Mouse (Mus musculus): ENCODE measurements around the gene Gtf3a.
A peak's percentile ranks its signal among the peaks of the same experiment; 100 is the strongest.
"Not testable (repeated sequence)": the region's sequence is repeated elsewhere in the genome, so short reads cannot be mapped to it uniquely, and the experiment has no call there.

Gtf3a gene

DNA sequence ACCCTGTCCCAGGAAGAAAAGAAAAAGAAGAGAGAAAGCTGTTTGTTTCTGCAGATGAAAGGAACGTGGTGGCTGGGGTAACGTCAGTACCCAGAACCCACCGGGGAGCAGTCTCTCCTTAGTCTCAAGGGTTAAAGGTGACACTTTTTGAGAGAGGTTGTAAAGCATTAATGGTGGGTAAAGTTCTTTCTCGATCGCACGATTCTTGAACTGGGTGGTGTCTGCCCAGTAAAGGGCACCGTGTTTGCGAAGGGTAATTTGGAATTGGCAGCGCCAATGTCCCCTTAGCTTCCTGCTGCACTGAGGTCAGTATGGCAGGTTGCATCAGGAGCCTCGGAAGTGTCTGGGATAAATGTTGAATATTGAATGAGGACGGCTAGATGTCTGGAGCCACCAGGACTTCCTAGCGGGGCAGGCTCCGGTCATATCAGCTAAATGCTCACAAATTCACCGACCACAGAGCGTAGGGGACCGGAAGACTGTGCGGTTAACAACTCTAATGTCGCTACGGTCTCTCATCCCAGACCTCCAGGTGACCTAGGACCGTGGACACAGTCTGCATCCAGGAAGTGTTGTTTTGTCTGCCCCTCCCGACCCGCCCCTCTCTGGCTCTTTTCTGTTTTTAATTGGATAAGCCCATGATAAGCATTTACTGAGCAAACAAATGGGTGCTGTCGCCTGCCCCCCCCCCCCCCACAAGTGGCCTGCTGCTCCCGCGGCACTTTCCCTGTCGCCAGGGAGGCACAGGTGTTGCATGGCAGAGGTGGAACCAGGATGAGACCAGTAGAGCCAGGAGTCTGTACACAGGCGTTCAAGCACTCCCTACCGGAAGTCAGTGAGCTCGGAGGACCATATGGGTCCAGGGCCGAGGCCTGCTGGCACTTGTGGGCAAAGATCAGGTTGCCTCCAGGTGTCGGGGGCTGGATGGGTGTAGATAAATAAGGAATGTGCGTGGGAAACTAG, 10.6 kb upstream of the Gtf3a start:
- no peak for DNase-seq

DNA sequence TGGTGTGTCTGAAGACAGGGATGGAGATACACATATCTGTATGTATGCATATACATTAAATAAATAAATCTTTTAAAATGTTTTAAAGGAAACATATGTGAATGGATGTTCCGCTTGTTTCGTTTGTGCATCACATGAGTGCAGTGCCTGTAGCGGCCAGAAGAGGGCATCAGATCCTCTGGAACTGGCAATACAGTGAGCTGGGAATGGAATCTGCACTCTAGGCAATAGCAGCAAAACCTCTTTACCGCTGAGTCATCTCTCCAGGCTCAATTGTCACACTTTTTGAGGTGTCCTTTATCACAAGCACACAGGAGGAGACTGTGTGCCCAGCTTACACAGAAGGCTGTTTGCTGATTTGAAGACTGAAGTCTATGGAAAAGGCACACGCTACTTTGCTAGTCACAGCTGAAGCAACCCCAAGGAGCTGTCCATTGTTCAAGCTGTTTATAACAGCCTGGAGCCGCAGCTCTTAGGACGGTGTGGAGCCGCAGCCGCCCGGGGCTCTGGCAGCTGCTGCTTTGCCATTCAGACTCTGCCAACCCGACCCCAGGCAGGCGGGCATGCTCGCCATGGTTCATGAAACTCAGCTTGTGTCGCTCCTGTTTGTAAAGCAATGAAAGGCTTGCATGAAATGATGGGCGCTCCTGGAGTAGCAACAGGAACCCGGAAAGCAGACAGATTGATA, 9.2 kb upstream of the Gtf3a start:
- no peak for DNase-seq

- DNase-seq: peak; percentile 39
Measured at GRCm38 (mm10) chr5:146940219-146940618, 8.2 kb upstream of the Gtf3a start.

DNA sequence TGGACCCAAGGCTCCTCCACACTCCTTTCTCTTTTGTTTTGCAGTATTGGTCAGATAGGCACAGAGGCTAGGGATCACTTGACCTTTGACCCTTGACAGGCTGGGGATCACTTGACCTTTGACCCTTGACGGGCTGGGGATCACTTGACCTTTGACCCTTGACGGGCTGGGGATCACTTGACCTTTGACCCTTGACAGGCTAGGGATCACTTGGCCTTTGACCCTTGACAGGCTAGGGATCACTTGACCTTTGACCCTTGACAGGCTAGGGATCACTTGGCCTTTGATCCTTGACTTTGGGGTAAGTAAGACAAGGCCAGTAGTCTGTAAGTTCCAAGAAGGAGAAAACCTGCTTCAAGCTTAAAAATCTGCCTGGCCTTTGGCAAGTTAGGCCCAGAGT, 6.5 kb upstream of the Gtf3a start:
- DNase-seq: not testable (repeated sequence)

DNA sequence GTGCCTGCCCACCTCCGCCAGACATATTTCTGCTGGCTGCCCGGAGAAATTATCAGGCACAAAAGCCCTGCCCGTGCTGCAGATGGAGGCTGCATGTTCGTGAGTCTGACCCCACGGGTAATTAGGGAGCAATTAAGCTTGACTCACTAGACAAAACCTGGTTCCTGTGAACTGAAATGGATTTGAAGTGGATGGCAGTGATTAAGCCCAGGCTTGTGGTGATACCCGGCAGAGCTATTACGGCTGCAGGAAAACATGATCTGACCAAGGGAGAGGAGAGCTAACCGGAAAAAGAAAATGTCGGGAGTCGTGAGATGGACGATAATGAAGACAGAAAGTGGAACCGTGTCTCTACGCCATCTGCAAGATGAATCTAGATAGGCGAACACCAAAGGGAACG, 5.5 kb upstream of the Gtf3a start:
- no peak for DNase-seq

DNA sequence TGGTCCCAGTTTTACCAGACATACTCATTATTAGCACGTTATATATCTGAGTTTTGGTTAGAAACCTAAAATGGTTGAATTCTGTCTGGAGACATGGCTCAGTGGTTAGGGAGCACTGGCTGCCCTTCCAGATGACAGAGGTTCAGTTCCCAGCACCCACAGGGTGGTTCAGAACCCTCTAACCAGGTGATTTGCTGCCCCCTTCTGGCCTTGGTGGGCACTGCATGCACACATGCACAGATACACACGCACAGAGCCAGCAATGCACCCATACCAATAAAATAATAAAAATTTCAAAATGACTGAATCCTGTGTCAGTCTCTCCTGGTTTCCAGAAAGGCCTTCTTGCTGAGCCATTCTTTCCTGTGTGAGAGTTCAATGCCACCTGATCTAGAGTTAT, 3.9 kb upstream of the Gtf3a start:
- no peak for DNase-seq

DNA sequence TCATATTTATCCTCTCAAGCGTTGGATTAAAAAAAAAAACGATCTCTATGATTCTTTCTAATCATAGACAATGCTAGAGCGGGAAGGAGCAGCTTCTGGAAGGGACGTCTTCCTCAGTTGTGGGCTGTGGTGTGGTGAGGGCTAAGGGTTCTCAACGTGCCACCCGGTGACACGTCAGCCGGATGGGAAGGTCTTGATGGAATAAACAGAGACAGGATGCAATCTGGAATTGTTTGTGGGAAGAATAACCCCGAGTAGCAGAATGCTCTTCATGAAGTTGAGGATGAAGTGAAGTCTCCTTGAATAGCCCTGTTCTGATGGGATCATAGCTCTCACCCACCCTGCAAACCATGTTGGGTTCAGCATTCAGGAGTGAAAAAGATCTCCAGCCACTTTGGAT, 1.8 kb upstream of the Gtf3a start:
- no peak for DNase-seq

GRCm38 (mm10) chr5:146947497-146947896, 960 bp upstream of the Gtf3a start:
- DNase-seq: no peak

GRCm38 (mm10) chr5:146948041-146948507, 383 bp upstream of the Gtf3a start:
- no peak for DNase-seq

DNA sequence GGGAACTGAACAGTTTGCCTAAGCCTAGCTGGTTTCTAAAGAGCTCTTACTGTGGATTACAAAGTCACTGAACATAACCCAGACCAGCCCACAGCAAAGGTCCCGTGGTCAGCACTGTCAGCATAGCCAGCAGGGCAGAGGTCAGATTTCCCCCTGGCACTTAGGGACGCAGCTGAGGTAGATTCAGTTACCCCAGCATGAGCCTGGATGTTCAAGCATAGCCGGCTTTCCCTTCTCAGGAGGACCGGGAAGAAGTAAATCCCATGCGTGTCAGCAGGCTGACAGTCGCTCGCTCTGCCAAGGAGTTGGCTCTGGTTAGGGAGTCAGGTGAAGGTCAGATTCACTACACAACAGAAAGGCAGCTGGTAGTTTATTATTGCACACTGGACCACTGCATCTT, 6.1 kb downstream of the Gtf3a start:
- DNase-seq: no peak

GRCm38 (mm10) chr5:146955651-146956050, 7.2 kb downstream of the Gtf3a start:
- no peak for DNase-seq

- no peak for DNase-seq
Measured at GRCm38 (mm10) chr5:146956678-146957077, 8.2 kb downstream of the Gtf3a start.

DNA sequence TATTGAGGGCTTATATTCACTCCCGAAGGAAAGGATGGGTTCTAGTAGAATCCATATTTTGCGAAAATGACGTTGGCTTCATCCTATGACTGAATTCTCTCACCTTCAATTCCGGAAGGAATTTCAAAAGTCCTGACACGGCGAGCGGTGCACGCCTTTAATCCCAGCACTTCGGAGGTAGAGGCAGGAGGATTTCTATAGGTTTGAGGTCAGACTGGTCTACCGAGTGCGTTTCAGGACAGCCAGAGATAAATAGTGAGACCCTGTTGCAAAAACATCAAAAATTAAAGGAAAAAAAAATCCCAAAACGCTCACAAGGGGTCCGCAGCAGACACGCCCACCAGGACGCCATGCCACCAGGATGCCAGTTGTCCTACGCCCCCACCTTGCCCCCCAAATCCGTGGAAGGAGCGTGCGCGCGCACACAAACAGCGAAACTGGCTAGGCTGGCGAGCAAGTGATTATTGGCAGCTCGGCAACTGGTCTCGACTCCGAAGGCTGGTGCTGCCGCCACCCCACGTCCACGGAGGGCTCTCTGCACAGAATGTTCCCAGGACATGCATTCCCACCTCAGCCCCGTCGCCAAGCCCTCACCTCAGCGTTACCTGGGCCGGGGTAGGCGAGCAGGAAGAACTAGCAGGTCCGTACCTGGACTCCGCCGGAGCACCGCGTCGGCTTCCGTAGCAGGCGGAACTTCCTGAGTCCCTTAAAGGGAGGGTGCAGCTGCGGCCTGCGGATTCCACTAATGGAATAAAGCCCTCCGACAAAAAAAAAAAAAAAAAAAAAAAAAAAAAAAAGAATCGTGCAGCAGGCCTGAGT, 14.9 kb downstream of the Gtf3a start, which contains the start of gene Mtif3:
Gene Mtif3 (minus strand): TSS at position 683 of the 819 bp plus-strand sequence.
- peak; percentile 79 for DNase-seq

DNA sequence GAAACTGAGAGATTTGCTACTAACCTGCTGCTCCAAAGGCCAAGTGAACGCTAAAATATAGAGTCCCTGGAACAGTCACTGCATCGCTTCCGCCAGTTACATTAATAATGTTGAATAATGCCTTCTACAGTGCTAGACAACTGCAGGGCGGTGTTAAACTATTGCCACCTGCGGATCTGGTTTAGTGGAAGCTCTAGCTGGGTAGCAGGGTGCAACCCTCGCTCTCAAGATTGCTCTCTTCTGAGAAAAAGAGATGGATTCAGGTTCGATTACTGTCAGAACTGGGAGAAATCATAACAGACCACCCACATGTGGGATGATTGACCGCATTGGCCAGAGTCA, 15.5 kb downstream of the Gtf3a start:
- peak; percentile 2 for DNase-seq

- no peak for DNase-seq
Measured at GRCm38 (mm10) chr5:146968695-146969393, 20.4 kb downstream of the Gtf3a start.

DNA sequence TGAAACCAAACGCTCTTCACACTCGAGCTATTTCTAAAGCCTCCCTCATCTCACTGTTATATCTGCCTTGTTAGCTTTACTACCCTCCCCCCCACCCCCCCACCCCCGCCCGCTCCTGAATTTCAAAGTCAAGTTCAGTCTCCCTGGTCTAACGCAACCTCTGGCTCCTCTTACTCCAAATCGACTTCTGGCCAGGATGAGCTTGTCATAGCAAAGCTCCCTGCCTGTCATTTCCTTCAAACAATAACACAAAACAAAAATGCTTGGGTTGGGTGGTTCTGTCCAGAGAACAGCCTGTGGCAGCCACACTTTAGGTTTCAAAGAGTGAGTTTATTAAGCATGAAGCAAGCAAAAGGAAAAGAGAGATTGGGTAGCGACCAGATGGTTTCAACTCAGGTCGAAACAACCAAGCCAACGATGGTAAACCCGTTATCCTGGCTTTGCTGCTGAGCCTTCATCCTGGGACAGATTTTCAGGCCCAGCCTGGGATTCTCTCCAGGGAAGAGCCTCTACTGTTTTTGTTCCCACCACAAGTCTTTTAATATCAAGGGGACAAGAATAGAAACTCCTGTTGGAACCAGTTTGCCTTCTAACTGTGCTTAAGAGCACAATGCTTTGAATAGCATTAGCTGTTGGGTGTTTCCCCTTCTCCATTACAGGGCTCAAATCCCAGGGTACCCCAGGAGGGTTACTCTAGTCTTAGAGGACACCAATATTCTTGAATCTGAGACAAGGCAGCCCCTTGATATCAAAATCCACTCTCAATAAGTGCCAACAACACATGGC, 23.5 kb downstream of the Gtf3a start:
- peak; percentile 4 for DNase-seq

DNA sequence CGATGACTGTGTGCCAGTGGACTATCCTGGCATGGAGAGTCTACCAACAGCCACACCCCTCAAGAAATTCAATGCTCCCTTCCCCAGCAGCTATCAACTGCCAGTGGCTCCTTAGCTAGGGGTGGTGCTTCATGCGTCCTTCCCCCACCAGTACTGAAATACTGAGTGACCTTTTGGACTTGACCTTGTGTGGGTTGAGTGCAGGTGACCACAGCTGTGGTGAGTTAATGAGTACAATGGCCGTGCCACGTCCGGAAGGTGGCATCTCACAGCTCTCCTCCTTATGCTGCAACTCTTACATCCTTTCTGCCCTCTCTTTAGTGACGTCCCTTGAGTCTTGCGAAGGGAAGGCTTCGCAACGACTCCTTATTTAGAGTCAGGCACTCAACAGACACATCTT, 24.9 kb downstream of the Gtf3a start:
- DNase-seq: no peak

- peak; percentile 9 for DNase-seq
Measured at GRCm38 (mm10) chr5:146973858-146974780, 25.7 kb downstream of the Gtf3a start.

DNA sequence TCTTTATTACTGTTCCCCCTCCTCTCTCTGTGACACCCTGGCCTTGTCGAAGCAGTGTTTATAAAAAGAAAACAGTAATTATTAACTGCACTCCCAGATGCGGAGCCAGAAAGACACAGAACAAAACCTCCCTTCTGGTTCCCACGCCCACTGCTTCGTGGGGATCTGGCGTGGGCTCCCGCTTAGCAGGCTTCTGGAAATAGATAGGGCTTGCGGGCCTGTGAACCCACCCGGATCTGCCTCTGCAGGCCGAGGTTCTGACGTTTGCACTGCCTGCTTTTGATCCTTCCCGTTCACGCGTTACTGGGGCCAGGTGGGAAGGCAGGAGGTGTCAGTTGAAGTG, 26.3 kb downstream of the Gtf3a start:
- DNase-seq: peak; percentile 6

GRCm38 (mm10) chr5:146981376-146981775, 32.9 kb downstream of the Gtf3a start:
- no peak for DNase-seq

GRCm38 (mm10) chr5:146983216-146983615, 34.8 kb downstream of the Gtf3a start:
- peak; percentile 70 for DNase-seq
